Mouse (Mus musculus): Measurements from ENCODE around the gene Phf23. TPM values are rescaled to one million over a fixed set of nuclear protein-coding genes. Genes with fewer than 3 reads are reported as not detected.
"Not testable (repeated sequence)": the region's sequence is repeated elsewhere in the genome, so short reads cannot be mapped to it uniquely, and the experiment has no call there.

The Phf23 gene
- polyA plus RNA-seq, 1 experiment from 2014 or later: 64.9 TPM

DNA sequence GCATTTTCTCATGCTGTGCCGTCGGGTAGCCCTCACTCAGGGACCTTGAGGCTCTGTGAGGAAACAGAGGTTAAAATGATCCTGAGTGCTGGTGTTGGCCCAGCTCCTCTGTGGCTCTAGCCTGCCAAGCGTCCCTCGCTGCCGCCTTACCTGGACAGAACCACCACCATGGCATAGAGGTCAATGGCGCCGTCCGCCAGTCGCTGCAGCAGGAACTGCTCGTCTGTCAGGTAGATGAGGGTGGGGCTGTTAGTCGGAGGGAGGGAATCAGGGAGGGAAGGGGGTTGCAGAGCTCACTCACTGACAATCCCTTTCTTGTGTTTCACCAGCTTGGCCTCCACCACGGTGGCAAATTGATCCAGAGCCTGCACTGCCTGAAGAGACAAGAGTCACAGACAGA is 15.0 kb downstream of the Phf23 start:
- no peak overlapping the region for H3K4me2 ChIP-seq (ENCODE audit: low read depth, severe bottlenecking)
- no peaks in the 10 kb centered on the region for H3K27me3 ChIP-seq (ENCODE audit: control insufficient read depth, insufficient read depth, low read length)
- H3K9me3 ChIP-seq (ENCODE audit: control insufficient read depth, low read length): no peaks in the 10 kb centered on the region
- peaks cover 43% of the 10 kb centered on the region for H3K36me3 ChIP-seq (ENCODE audit: control insufficient read depth, insufficient read depth, low read length)
- no peak for ATAC-seq (ENCODE audit: insufficient number of reproducible peaks, low FRiP score, low TSS enrichment, low read depth)
- no peak overlapping the region for H3K27ac ChIP-seq (replicated peaks; ENCODE audit: low read depth, low read length)
- no peak for DNase-seq (ENCODE audit: low spot score)
- WGBS: 85% methylated on average over 12 of the region's 12 CpGs
- no peak overlapping the region for H3K9ac ChIP-seq (ENCODE audit: low read length)
- H3K4me1 ChIP-seq (ENCODE audit: control insufficient read depth, insufficient read depth, low read length): peaks cover 10% of the 10 kb centered on the region; the same call in 1 of the 2 replicates
- H3K4me3 ChIP-seq (ENCODE audit: low read depth, low read length): no peak overlapping the region

DNA sequence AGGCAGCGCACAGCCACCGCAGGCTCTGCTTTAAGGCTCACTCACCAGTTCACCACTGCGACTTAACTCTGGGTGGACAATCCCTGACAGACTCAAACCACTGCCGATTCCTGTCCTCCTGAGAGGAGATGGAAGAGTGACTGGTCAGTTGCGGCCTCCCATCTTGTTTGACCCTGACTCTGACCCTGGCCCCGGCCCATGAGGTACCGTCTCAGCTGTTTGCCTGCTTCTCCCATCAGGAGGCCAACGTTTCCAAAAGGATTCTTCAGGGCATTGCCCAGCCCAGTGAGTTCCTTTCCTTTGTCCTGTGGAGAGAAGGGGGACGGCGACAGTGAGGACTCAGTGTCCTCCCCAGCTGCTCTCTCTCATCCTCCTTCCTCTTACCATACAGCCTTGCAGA is 15.4 kb downstream of the Phf23 start:
- H3K4me2 ChIP-seq (ENCODE audit: low read depth, severe bottlenecking): no peak overlapping the region
- H3K4me3 ChIP-seq (ENCODE audit: low read depth, low read length): no peak overlapping the region
- H3K9me3 ChIP-seq (ENCODE audit: control insufficient read depth, low read length): no peaks in the 10 kb centered on the region
- H3K27ac ChIP-seq (replicated peaks; ENCODE audit: low read depth, low read length): no peak overlapping the region
- DNase-seq (ENCODE audit: low spot score) (no peak), ATAC-seq (ENCODE audit: insufficient number of reproducible peaks, low FRiP score, low TSS enrichment, low read depth) (no peak)
- H3K9ac ChIP-seq (ENCODE audit: low read length): no peak overlapping the region
- peaks cover 10% of the 10 kb centered on the region; the same call in 1 of the 2 replicates for H3K4me1 ChIP-seq (ENCODE audit: control insufficient read depth, insufficient read depth, low read length)
- H3K27me3 ChIP-seq (ENCODE audit: control insufficient read depth, insufficient read depth, low read length): no peaks in the 10 kb centered on the region
- 90% methylated on average over 10 of the region's 10 CpGs for WGBS
- peaks cover 43% of the 10 kb centered on the region for H3K36me3 ChIP-seq (ENCODE audit: control insufficient read depth, insufficient read depth, low read length)

DNA sequence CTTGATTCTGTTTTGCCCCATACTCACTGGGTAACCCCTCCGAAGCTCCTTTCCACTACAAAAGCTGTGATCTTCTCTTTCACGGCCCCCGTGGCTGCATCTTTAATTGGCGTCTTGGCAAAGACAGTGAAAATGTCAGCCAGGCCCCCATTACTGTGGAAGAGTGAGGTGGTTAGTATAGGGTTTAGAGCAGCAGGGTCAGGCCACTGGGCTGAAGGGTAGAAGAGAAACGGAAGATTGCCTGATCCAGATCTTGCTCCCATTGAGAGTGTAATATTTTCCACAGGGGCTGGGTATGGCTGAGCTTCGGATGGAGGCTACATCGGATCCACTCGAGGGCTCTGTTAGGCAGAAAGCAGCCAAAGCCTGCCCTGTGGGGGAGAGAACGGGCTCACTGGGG is 17.4 kb downstream of the Phf23 start:
- peaks cover 29% of the 10 kb centered on the region for H3K36me3 ChIP-seq (ENCODE audit: control insufficient read depth, insufficient read depth, low read length)

DNA sequence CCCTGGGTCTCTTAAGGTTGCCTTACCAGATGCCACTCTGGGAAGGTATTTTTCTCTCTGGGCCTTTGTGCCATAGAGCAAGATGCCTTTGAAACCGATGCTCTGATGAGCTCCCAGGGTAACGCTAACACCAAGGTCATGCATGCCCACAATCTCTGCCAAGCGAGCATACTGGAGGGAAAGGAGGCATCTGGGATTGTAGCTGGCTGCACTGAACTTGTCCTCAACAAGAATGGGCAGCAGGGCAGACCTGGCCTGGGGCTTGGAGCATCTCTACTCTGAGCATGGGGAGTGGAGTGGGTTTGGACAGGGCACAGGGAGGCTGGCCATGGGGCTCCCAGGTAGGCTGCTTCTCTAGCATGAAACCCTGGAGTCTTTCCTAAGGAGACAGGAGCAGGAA is 17.8 kb downstream of the Phf23 start:
- Histone ChIP-seq H3K4me3 (ENCODE audit: low read depth, low read length) (no peak overlapping the region), H3K36me3 (ENCODE audit: control insufficient read depth, insufficient read depth, low read length) (peaks cover 25% of the 10 kb centered on the region), H3K27ac (replicated peaks; ENCODE audit: low read depth, low read length) (no peak overlapping the region), H3K9ac (ENCODE audit: low read length) (no peak overlapping the region), H3K9me3 (ENCODE audit: control insufficient read depth, low read length) (no peaks in the 10 kb centered on the region), H3K27me3 (ENCODE audit: control insufficient read depth, insufficient read depth, low read length) (no peaks in the 10 kb centered on the region), H3K4me1 (ENCODE audit: control insufficient read depth, insufficient read depth, low read length) (peaks cover 22% of the 10 kb centered on the region), H3K4me2 (ENCODE audit: low read depth, severe bottlenecking) (no peak overlapping the region)
- 87% methylated on average over 3 of the region's 3 CpGs for WGBS
- DNase-seq (ENCODE audit: low spot score) (no peak), ATAC-seq (ENCODE audit: insufficient number of reproducible peaks, low FRiP score, low TSS enrichment, low read depth) (no peak)

More for the DNA sequence above, 17.4 kb downstream of the Phf23 start:
- H3K4me3 ChIP-seq (ENCODE audit: low read depth, low read length): no peak overlapping the region
- no peaks in the 10 kb centered on the region for H3K27me3 ChIP-seq (ENCODE audit: control insufficient read depth, insufficient read depth, low read length)
- no peak overlapping the region for H3K9ac ChIP-seq (ENCODE audit: low read length)
- DNase-seq (ENCODE audit: low spot score) (no peak), ATAC-seq (ENCODE audit: insufficient number of reproducible peaks, low FRiP score, low TSS enrichment, low read depth) (no peak)
- no peaks in the 10 kb centered on the region for H3K9me3 ChIP-seq (ENCODE audit: control insufficient read depth, low read length)
- peaks cover 20% of the 10 kb centered on the region for H3K4me1 ChIP-seq (ENCODE audit: control insufficient read depth, insufficient read depth, low read length)
- no peak overlapping the region for H3K27ac ChIP-seq (replicated peaks; ENCODE audit: low read depth, low read length)
- no peak overlapping the region for H3K4me2 ChIP-seq (ENCODE audit: low read depth, severe bottlenecking)
- WGBS: 88% methylated on average over 9 of the region's 9 CpGs

DNA sequence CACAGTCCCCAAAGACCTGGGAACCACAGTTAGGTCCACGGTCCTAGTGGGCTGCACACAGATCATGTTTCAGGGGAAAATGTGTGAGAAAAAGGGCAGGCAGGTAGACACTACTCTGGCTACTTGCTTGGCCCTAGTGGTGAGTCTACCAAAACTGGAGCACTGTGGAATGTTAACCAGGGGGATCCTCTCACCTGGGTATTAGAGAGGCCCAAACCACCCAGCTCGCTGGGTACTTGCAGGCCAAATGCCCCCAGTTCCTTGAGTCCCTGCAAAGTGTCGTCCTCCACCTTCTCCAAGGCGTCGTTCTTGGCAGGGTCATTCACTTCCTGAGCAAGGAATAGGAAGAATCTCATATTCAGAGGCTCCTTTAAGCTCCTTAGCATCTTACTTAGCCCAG is 18.5 kb downstream of the Phf23 start:
- Histone ChIP-seq H3K4me1 (ENCODE audit: control insufficient read depth, insufficient read depth, low read length) (peaks cover 26% of the 10 kb centered on the region), H3K9ac (ENCODE audit: low read length) (peak overlapping the region; percentile 22; the same call in 1 of the 2 replicates), H3K4me3 (ENCODE audit: low read depth, low read length) (no peak overlapping the region; the same call in 1 of the 2 replicates), H3K27me3 (ENCODE audit: control insufficient read depth, insufficient read depth, low read length) (no peaks in the 10 kb centered on the region), H3K9me3 (ENCODE audit: control insufficient read depth, low read length) (no peaks in the 10 kb centered on the region), H3K27ac (replicated peaks; ENCODE audit: low read depth, low read length) (no peak overlapping the region), H3K36me3 (ENCODE audit: control insufficient read depth, insufficient read depth, low read length) (peaks cover 21% of the 10 kb centered on the region), H3K4me2 (ENCODE audit: low read depth, severe bottlenecking) (peak overlapping the region; percentile 83; the same call in 1 of the 2 replicates)
- no peak for ATAC-seq (ENCODE audit: insufficient number of reproducible peaks, low FRiP score, low TSS enrichment, low read depth)
- DNase-seq (ENCODE audit: low spot score): no peak
- 60% methylated on average over 5 of the region's 5 CpGs for WGBS

DNA sequence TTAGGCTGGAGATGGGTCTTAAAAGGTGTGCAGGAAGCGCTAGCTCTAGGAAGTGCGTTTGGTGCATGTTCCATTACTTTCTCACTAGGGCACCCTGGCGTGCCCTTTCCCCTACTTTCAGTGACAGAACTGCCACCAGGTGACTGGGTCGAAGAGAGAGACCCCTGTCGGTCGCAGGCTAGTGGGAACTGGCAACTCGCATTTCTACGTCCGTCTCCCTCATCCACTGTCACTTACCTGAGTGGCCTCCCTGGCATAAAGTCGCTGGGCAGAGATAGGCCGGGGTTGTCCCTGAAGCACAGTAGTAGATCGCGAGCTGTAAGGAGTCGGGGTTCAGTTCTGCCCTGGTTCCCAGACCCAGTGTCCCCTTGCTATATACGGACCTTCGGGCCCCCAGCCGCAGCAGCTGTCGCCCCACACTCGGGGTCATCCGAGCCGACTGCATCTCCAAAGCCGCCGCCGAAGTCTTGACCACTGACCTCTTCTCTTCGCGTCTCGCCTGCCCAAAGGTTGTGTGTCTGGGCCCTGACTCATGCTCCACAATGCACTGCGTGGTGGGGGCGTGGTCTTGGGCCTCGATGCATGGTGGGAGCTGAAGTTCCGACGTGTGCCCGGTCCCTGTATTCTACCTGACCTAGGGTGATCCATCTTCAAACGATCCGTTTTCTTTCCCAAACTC is 19.4 kb downstream of the Phf23 start, which contains the start of gene Acadvl:
Gene Acadvl (minus strand): TSS at position 532 of the 679 bp plus-strand sequence.
- ATAC-seq (ENCODE audit: insufficient number of reproducible peaks, low FRiP score, low TSS enrichment, low read depth): peak; percentile 81
- WGBS: under 1% methylated on average over 35 of the region's 35 CpGs

DNA sequence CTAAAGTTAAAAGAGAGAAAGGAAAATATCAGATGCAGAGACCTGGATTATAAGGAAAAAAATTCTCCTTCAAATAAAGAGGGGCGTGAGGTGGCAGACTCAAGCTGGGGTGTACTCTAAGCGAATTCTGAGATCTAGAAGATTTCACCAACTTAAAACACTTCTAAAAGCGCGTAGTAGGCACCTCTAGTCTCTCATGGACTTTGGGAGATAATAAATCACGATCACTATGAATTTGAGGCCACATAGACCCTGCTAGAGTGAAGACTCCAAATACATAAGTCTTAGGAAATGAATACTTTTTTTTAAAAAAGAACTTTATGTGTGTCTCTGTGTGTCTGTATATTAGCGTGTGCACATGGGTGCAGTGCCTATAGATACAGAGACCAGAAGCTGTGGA is 20.1 kb downstream of the Phf23 start:
- 66% methylated on average over 6 of the region's 6 CpGs for WGBS
- H3K4me3 ChIP-seq (ENCODE audit: low read depth, low read length): peak overlapping the region; percentile 52; the same call in 1 of the 2 replicates
- no peak for ATAC-seq (ENCODE audit: insufficient number of reproducible peaks, low FRiP score, low TSS enrichment, low read depth)
- H3K27me3 ChIP-seq (ENCODE audit: control insufficient read depth, insufficient read depth, low read length): no peaks in the 10 kb centered on the region
- H3K4me2 ChIP-seq (ENCODE audit: low read depth, severe bottlenecking): peak overlapping the region; percentile 83
- H3K9ac ChIP-seq (ENCODE audit: low read length): no peak overlapping the region
- peaks cover 11% of the 10 kb centered on the region for H3K36me3 ChIP-seq (ENCODE audit: control insufficient read depth, insufficient read depth, low read length)
- DNase-seq (ENCODE audit: low spot score): no peak
- no peak overlapping the region for H3K27ac ChIP-seq (replicated peaks; ENCODE audit: low read depth, low read length)
- H3K4me1 ChIP-seq (ENCODE audit: control insufficient read depth, insufficient read depth, low read length): peaks cover 41% of the 10 kb centered on the region
- H3K9me3 ChIP-seq (ENCODE audit: control insufficient read depth, low read length): no peaks in the 10 kb centered on the region

More for the DNA sequence above, 19.4 kb downstream of the Phf23 start, which contains the start of gene Acadvl:
- Histone ChIP-seq H3K4me1 (ENCODE audit: control insufficient read depth, insufficient read depth, low read length) (peaks cover 34% of the 10 kb centered on the region), H3K36me3 (ENCODE audit: control insufficient read depth, insufficient read depth, low read length) (peaks cover 15% of the 10 kb centered on the region), H3K27ac (replicated peaks; ENCODE audit: low read depth, low read length) (peak within 1 kb of the TSS; percentile 40), H3K9me3 (ENCODE audit: control insufficient read depth, low read length) (no peaks in the 10 kb centered on the region), H3K4me2 (ENCODE audit: low read depth, severe bottlenecking) (peak within 1 kb of the TSS; percentile 83), H3K27me3 (ENCODE audit: control insufficient read depth, insufficient read depth, low read length) (no peaks in the 10 kb centered on the region), H3K4me3 (ENCODE audit: low read depth, low read length) (peak within 1 kb of the TSS; percentile 52), H3K9ac (ENCODE audit: low read length) (peak within 1 kb of the TSS; percentile 60)
- peak; percentile 88 for DNase-seq (ENCODE audit: low spot score)

DNA sequence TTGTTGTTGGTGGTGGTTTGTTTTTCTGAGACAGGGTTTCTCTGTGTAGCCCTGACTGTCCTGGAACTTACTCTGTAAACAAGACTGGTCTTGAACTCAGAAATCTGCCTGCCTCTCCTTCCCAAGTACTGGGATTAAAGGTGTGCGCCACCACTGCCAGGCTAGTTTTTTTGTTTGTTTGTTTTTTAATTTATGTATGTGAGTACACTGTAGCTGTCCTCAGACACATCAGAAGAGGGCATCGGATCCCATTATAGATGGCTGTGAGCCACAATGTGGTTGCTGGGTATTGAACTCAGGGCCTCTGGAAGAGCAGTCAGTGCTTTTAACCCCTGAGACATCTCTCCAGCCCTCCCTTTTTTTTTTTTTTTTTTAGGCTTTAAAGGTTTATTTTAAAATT is 20.6 kb downstream of the Phf23 start:
- 79% methylated on average over 2 of the region's 2 CpGs for WGBS
- not testable (repeated sequence) for H3K27ac ChIP-seq (replicated peaks; ENCODE audit: low read depth, low read length); H3K4me3 ChIP-seq (ENCODE audit: low read depth, low read length); H3K27me3 ChIP-seq (ENCODE audit: control insufficient read depth, insufficient read depth, low read length); H3K9ac ChIP-seq (ENCODE audit: low read length); H3K4me2 ChIP-seq (ENCODE audit: low read depth, severe bottlenecking); DNase-seq (ENCODE audit: low spot score); H3K9me3 ChIP-seq (ENCODE audit: control insufficient read depth, low read length); H3K36me3 ChIP-seq (ENCODE audit: control insufficient read depth, insufficient read depth, low read length); ATAC-seq (ENCODE audit: insufficient number of reproducible peaks, low FRiP score, low TSS enrichment, low read depth)
- peaks cover 43% of the 10 kb centered on the region for H3K4me1 ChIP-seq (ENCODE audit: control insufficient read depth, insufficient read depth, low read length)

Data from limb, embryonic 11.5 days (tissue).